Mouse (Mus musculus) testis, adult 2 months (tissue): Measurements from ENCODE around the gene Gm5478.

Source experiments
- CTCF ChIP-seq: fragments of 200-500 bp; IDR thresholded peaks from 2 replicates; pipeline ENCODE4 v1.5.1; 2012; ENCODE audit warnings: low read depth, mild to moderate bottlenecking, inconsistent platforms, low read length, moderate library complexity; ENCODE audit not compliant: control insufficient read depth, insufficient read depth, insufficient replicate concordance
- POLR2A ChIP-seq: fragments of 200-500 bp; IDR thresholded peaks from 2 replicates; pipeline ENCODE4 v1.6.1; 2012; ENCODE audit warnings: low read depth, mild to moderate bottlenecking, inconsistent platforms, low read length, moderate library complexity; ENCODE audit not compliant: control insufficient read depth

- TF ChIP-seq POLR2A (no peak), CTCF (no peak)
Measured at GRCm38 (mm10) chr15:101627884-101628283, 19.3 kb downstream of the Gm5478 start, which contains the start of gene Gm5414.
